Mouse (Mus musculus) ES-Bruce4 (cell line): ENCODE measurements at regions not wholly inside any gene's neighbourhood (a gene's known extent, or its start where the extent isn't known, plus 50 kb on each side); places are given as distances from the start of the nearest gene placed in this dataset.

Experiments used
- H3K27ac ChIP-seq: 2 replicates; pipeline ENCODE4 v1.5.1; 2012; ENCODE audit warnings: low read length, inconsistent platforms; ENCODE audit not compliant: insufficient read depth
- H3K27me3 ChIP-seq: 2 replicates; pipeline ENCODE4 v1.6.1; 2012; ENCODE audit warnings: mild to moderate bottlenecking, low read length, inconsistent platforms; ENCODE audit not compliant: control insufficient read depth, poor library complexity, insufficient read depth, severe bottlenecking
- H3K36me3 ChIP-seq: 2 replicates; pipeline ENCODE4 v1.6.1; 2012; ENCODE audit warnings: inconsistent platforms, mild to moderate bottlenecking, low read length, moderate library complexity; ENCODE audit not compliant: control insufficient read depth, poor library complexity, insufficient read depth, severe bottlenecking
- H3K4me1 ChIP-seq: one replicate; pipeline ENCODE4 v1.8.1; 2011; ENCODE audit warnings: low read length; ENCODE audit not compliant: control insufficient read depth, insufficient read depth
- H3K4me3 ChIP-seq: 2 replicates; pipeline ENCODE4 v1.5.1; 2011; ENCODE audit warnings: low read depth, mild to moderate bottlenecking, low read length
- H3K9ac ChIP-seq: 2 replicates; pipeline ENCODE4 v1.6.1; 2012; ENCODE audit warnings: low read depth, mild to moderate bottlenecking, inconsistent platforms; ENCODE audit not compliant: poor library complexity, severe bottlenecking
- H3K9me3 ChIP-seq: replicated peaks from 2 replicates; pipeline ENCODE4 v1.6.1; 2012; ENCODE audit warnings: mild to moderate bottlenecking, low read length, inconsistent platforms; ENCODE audit not compliant: control insufficient read depth, poor library complexity, insufficient read depth, severe bottlenecking
- CTCF ChIP-seq: IDR thresholded peaks from one replicate; pipeline ENCODE4 v1.8.1; 2011; ENCODE audit warnings: low read depth, low read length
- EP300 ChIP-seq: IDR thresholded peaks from 2 replicates; pipeline ENCODE4 v1.6.1; 2011; ENCODE audit warnings: low read depth, low read length; ENCODE audit not compliant: insufficient read depth
- POLR2A ChIP-seq: IDR thresholded peaks from one replicate; pipeline ENCODE4 v1.8.1; 2011; ENCODE audit warnings: low read length; ENCODE audit not compliant: insufficient read depth

GRCm38 (mm10) chr12:39776173-39776572 is 261.7 kb downstream of the Arl4a start:
- H3K36me3 ChIP-seq: no peaks in the 10 kb centered on the region
- H3K4me1 ChIP-seq: no peaks in the 10 kb centered on the region
- no peaks in the 10 kb centered on the region for H3K9me3 ChIP-seq

GRCm38 (mm10) chr12:39766988-39767387 is 270.8 kb downstream of the Arl4a start:
- no peaks in the 10 kb centered on the region for H3K4me1 ChIP-seq
- no peaks in the 10 kb centered on the region; the same call in 1 of the 2 replicates for H3K27me3 ChIP-seq
- H3K9me3 ChIP-seq: no peaks in the 10 kb centered on the region
- H3K36me3 ChIP-seq: no peaks in the 10 kb centered on the region
- no peak overlapping the region for H3K4me3 ChIP-seq
- H3K9ac ChIP-seq: no peak overlapping the region
- TF ChIP-seq POLR2A (no peak), CTCF (no peak), EP300 (no peak)
- no peak overlapping the region for H3K27ac ChIP-seq

More at GRCm38 (mm10) chr12:39776173-39776572, 261.7 kb downstream of the Arl4a start:
- Histone ChIP-seq H3K9ac (no peak overlapping the region), H3K4me3 (no peak overlapping the region), H3K27ac (no peak overlapping the region), H3K27me3 (no peaks in the 10 kb centered on the region; the same call in 1 of the 2 replicates)
- TF ChIP-seq EP300 (no peak), CTCF (no peak), POLR2A (no peak)

- Histone ChIP-seq H3K27ac (no peak overlapping the region), H3K4me1 (no peaks in the 10 kb centered on the region), H3K9ac (no peak overlapping the region), H3K9me3 (no peaks in the 10 kb centered on the region), H3K4me3 (no peak overlapping the region), H3K36me3 (no peaks in the 10 kb centered on the region), H3K27me3 (no peaks in the 10 kb centered on the region)
- TF ChIP-seq CTCF (no peak), POLR2A (no peak), EP300 (no peak)
Observed at GRCm38 (mm10) chr12:39763529-39763928, 274.3 kb downstream of the Arl4a start.

GRCm38 (mm10) chr12:39761946-39762345 is 275.9 kb downstream of the Arl4a start:
- peaks cover 9% of the 10 kb centered on the region for H3K9me3 ChIP-seq
- no peaks in the 10 kb centered on the region for H3K4me1 ChIP-seq
- TF ChIP-seq POLR2A (no peak), EP300 (no peak), CTCF (no peak)
- H3K36me3 ChIP-seq: no peaks in the 10 kb centered on the region
- no peak overlapping the region for H3K27ac ChIP-seq
- no peak overlapping the region for H3K4me3 ChIP-seq
- H3K27me3 ChIP-seq: no peaks in the 10 kb centered on the region
- no peak overlapping the region for H3K9ac ChIP-seq

GRCm38 (mm10) chr12:39761326-39761725 is 276.5 kb downstream of the Arl4a start:
- H3K4me3 ChIP-seq: no peak overlapping the region
- no peak for TF ChIP-seq EP300
- no peak for TF ChIP-seq POLR2A
- no peak for TF ChIP-seq CTCF
- no peak overlapping the region for H3K27ac ChIP-seq
- H3K36me3 ChIP-seq: no peaks in the 10 kb centered on the region
- H3K9ac ChIP-seq: no peak overlapping the region
- H3K4me1 ChIP-seq: no peaks in the 10 kb centered on the region
- H3K27me3 ChIP-seq: no peaks in the 10 kb centered on the region
- H3K9me3 ChIP-seq: peaks cover 13% of the 10 kb centered on the region

- TF ChIP-seq EP300 (no peak), POLR2A (no peak)
- Histone ChIP-seq H3K9ac (no peak overlapping the region), H3K4me1 (no peaks in the 10 kb centered on the region), H3K27me3 (no peaks in the 10 kb centered on the region), H3K4me3 (no peak overlapping the region), H3K36me3 (no peaks in the 10 kb centered on the region), H3K9me3 (peaks cover 13% of the 10 kb centered on the region), H3K27ac (no peak overlapping the region; the same call in 1 of the 2 replicates)
Observed at GRCm38 (mm10) chr12:39757975-39758374, 279.9 kb downstream of the Arl4a start.
